Mouse (Mus musculus): Measurements from ENCODE around the gene Paqr7.

Paqr7 gene

DNA sequence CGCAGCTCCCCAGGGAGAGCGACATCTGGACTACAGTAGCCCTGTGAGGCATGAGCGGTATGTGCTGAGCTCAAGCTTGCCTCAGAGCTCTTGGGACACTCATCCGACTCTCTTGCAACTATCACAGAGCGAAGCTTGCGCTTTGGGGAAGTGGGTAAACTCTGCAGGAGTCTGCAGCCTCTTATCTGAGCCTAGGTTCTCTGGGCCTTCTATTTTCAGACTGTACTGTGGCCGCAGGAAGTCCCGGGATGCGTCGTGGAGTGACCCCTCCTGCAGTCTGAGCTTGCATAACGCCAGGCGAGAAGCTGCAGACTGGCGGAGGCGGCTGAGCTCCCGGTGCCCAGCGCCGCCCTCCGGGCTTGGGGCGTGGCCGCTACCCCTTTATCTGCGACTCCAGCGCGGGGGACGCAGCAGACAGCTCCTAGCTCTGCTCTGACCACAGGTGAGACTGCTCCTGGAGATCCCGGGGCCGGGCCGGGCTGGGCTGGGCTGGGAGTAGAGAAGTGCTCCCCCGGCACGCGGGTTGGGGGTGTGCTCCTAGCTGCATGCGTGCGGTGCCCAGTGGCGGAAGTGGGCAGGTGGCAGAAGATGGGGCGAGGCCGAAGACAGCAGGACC is at the start of gene Paqr7:
Paqr7 (plus strand) TSS at position 103 of the 616 bp plus-strand sequence.
- no peak for DNase-seq (ENCODE audit: low read depth, low spot score)

DNA sequence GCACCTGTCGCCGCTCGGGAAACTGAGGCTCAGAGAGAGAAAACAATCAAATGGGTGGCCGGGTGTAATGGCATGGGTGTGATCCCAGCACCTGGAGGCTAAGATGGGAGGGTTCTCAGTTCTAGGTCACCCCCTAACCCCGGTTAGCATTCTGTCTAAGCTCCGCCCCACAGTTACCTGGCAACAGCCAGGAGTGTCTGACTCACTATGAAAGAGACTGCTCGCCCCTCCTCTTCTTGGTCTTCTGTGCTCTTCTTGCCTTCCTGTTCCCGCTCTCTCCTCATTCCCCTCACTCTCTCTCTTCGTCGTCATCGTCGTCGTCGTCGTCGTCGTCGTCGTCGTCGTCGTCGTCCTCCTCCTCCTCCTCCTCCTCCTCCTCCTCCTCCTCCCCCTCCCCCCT is 48.5 kb upstream of the Paqr7 start:
- no peak for DNase-seq (ENCODE audit: low read depth, low spot score)

DNA sequence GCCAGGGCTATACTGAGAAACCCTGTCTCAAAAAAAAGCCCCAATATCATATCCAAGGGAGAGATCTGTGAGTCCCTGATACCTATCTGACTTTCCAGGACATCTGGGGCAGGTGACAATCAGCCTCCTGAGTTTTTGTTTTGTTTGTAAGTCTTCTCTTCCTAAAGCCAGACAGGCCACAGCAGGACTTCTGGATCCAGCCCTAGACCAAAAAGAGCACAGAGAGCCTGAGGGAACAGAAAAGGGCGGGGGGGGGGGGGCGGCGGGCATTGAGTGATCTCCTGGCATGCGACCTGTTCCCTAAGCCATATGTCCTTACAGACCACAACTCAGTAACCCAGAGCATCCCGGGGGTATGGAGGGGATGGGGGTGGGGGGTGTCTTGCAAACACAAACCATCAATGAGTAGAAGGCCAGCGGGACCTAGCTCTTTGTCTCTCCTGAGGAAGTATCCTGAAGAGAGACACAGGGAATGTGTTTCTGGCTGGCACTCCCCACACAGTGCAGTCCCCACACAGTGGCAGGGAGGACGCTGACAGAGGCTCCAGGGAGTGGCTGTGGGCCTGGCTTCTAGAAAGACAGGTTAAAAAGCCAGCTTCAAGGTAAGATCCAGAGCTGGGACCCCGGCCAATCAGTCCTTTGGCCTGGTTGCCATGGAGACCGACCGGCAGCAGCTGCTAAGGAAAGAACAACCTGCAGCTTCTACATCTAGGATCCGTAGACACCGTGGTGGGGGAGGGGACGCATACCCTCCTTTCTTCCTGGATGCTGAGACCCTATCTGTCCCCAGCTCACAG is 46.7 kb upstream of the Paqr7 start:
- no peak for DNase-seq (ENCODE audit: low read depth, low spot score)

DNA sequence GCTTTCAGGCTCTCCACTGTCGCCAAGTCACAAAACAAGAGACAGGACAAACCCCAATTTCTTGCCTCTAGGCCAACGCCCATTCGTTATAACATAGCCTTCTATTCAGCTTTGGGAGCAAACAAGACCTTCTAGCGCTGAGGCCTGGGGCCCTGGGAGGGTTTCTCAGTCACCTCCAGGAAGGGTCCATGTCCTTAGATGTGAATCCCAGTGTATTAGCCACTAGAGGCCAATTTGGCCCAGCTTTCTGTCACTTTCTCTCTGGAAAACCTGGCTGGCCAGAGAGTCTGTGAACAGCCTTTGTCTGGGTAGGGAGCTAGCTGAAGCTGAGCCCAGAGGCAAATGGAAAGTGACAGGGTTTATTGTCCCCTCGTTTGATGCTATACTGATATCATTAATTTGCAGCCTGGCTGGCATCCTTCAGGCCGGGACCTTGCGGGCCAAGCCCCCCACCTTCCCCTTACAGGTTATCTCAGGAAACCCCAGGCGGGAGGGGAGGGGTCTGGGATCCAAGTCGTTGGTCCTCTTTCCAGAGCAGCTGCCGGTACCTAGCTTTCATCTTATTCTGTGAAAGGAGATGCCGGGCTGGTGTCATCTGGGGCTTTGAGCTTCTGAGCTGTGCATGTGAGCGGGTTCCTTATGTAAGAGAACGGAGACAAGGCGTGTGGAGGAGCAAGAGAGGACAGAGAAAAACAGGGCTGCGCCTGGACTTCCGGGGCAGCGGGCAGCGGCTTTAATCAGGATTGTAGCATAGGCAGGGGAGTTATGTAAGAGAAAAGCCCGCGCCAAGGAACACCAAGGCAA is 45.9 kb upstream of the Paqr7 start:
- DNase-seq (ENCODE audit: low read depth, low spot score): no peak

DNA sequence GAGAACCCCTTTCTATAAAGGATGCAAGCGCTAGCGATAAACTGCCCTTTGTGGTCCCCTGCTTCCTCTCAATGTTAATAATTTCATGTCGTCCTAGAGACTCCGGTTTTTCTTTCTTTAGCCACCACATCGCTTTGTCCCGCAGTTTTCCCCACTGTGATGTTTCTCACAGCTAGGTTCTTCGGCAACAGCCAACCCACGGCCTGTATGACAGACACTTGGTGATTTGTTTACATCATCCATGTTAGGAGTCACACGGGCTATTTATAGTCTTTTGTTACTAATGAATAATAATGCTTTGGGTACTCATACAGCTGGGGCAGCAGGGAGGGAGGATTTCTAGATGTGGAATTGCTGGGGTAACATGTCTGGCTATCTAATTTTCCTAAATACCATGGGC is 45.0 kb upstream of the Paqr7 start:
- no peak for DNase-seq (ENCODE audit: low read depth, low spot score)

DNA sequence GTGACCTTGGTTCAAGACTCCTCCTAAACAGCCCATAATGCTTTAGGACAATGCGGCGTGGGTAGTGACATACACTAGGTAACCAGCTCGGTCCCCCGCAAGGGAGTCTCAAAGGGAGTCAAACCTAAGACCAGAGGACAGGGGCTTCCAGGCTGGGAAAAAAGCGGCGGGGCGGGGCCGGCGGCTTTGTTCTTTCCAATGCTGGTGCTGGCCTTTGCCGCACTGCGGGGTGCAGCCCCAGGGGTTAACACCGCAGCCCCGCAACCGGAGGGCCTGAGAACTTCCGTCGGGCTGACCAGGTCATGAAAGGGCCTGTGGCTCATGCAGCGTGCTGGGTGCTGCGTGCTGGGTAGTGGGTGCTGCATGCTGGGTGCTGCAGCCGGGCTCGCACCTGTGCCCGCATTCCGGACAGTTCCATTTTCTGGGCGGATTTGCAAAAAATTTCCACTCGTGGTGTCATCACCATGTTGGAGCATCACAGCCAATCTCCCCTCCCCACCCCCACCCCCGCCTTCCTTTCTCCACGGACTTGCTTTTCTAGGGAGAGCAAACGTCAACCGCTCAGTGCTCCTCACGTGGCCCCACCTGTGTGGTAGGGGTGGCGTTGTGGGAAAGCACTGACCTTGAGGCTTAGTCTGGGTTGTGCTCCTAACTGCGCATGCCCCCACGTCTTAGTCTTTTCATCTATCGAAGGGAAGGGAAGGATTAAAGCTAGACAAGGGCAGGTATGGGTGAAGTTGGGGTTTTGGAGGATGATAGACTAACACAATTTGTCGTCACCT is 42.7 kb upstream of the Paqr7 start:
- DNase-seq (ENCODE audit: low read depth, low spot score): no peak

DNA sequence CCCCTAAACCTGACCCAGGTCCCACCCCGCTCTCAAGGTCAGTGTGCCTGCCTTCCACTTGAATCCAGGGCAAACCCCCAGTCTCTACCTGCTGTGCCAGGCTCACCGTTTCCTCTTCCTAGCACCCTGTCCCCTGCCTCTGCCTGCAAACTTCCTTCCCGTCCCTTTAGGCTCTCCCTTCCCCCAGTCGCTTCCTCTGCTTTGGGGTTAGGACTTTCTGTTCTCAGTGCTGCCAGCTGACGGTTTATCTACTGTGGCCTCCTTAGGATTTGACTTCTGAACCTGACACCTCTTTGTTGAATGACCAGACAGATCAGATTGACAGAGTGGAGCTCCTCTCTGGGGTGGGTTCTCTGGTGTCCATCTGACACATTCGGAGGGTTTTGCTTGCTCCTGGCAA is 41.2 kb upstream of the Paqr7 start:
- DNase-seq (ENCODE audit: low read depth, low spot score): no peak

DNA sequence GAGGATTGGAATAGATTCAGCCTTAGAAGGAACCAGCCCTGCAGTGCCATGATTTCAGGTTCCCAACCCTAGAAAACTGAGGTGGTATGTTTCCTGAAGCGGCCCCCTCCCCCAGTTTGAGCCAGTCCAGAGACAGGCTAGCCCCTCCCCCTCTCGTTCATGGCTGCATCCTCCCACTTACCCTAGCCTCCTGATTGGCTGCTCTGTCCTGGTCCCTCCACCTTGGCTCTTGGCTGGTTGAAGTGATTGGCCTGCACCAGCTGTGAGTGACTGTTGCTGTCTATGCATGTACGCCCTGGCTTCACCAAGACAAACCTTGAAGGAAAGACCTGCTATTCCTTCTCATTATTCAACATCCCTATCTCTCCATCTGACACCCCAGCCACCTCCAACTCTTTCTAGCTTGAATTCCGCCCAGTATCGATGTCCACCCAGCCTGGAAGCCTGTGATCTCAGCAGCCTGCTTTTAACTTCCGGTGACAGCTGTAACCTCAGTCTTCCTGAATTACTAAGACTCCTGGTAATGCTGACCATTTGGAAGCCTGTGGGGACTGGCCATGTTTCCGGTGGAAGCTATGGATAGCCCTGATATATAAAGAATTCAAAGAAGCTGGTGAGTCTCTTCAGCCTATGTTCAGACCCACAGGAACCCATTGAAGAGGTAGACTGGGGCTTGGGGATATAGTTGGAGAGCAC is 39.2 kb upstream of the Paqr7 start:
- no peak for DNase-seq (ENCODE audit: low read depth, low spot score)

DNA sequence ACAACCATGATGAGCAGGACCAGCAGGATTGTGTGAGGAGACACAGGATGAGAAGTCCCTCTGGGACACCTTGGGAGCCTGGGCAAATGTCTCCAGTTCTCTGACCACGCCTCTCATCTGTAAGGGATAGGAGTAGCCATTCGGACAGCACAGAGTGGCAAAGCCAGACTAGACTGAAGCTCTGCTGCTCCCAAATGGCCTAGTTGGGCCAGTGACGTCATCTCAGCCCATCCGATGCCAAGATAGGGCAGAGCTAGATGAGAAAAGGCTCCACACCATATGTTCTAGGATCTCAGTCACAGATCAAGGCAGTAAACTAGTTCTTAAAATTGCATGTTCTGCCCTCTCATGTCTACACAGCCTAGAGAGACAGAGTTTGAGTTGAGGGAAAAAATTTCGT is 37.6 kb upstream of the Paqr7 start:
- no peak for DNase-seq (ENCODE audit: low read depth, low spot score)

DNA sequence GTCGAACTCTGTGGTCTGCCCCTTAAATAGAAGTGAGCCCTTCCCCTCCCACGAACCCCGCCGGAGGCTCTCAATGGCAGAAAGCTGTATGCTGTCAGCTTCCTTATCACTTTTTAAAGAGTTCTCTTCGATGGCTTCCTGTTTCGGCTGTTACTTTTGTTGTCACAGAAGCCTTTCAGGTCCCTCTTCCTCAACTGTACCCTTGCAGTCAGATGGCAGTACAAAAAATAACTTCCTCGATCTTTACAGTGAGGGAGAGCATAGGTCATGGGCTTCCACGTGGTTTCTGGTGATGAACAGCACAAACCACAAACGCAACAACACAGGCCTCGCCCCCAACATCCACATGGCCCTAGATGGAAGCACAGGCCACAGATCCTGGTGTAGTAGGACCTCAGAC is 36.2 kb upstream of the Paqr7 start:
- DNase-seq (ENCODE audit: low read depth, low spot score): no peak

DNA sequence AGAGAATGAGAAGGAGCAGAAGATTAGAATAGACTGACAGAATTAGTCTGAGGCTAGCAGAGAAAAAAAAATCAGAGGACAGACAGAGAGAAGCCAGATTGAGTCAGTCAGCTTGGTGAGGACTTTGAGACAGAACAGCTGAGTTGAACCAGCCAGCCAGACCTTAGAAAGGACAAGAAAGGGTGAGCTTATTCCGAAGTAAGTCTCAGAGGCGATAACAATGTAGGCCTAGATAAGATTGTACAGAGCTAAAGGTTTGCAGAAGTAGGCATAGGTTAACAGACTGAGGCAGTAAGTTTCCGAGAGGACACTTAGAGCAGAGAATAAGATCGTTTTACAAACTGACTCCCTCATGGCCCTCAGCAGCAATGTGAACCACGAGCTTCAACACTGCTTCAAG is 35.2 kb upstream of the Paqr7 start:
- no peak for DNase-seq (ENCODE audit: low read depth, low spot score)

DNA sequence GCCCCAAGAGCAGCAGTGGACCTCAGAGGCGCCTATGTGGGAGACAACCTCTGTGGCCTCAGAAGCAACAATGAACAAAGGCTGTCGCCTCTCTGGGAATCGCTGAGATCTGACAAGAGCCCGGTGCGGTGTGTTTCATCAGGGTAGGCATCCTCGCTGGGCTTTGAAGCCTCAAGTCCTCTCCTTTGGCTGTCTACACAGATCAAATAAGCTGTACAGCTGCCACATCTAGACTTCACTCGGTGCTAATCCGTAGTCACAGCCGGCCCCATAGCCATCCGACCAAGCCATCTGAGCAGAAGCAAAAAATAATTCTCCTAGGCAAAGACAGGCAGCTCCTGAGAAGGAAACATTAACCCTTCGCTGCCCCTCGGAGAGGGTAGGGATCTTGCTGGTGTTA is 30.7 kb upstream of the Paqr7 start:
- DNase-seq (ENCODE audit: low read depth, low spot score): no peak

DNA sequence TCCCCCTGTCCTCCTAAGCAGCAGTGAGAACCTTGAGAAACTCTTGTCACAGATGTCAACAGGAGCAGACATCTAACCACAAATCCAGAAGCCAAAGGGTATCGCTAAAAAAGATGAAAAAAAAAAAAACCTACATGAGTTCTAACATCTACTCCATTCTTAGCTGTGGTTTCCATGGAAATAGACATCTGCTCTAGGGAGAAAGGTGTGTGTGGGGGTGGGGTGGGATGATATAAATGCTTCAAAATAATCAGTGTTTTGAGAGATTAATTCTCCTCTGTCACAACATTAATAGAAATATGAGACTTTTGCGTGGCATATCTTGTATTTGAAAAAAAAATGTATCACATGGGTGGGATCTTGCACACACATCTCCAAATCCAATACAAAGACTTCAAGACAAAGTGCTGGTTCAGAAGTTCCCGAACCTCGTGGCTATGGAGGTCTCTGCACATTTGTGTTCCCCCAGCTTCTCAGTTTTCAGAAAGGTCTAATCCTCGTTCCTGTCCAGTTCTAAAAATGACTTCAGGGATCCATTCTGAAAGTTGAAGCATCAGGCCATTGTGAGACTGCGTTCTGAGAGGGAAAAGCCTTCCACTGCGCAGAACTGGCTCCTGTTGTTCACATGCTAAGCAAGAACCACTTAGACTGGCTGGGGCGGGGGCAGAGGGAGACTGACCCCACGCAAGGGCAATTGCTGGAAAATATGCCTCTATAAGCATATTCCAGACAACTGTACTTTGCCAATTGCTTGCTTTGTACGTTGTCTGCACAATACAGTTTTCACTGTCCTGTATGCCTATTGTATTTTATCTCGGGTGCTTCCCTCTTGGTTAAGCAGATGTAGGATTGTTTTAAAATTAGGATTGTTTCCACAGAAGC is 29.9 kb upstream of the Paqr7 start:
- DNase-seq (ENCODE audit: low read depth, low spot score): no peak

DNA sequence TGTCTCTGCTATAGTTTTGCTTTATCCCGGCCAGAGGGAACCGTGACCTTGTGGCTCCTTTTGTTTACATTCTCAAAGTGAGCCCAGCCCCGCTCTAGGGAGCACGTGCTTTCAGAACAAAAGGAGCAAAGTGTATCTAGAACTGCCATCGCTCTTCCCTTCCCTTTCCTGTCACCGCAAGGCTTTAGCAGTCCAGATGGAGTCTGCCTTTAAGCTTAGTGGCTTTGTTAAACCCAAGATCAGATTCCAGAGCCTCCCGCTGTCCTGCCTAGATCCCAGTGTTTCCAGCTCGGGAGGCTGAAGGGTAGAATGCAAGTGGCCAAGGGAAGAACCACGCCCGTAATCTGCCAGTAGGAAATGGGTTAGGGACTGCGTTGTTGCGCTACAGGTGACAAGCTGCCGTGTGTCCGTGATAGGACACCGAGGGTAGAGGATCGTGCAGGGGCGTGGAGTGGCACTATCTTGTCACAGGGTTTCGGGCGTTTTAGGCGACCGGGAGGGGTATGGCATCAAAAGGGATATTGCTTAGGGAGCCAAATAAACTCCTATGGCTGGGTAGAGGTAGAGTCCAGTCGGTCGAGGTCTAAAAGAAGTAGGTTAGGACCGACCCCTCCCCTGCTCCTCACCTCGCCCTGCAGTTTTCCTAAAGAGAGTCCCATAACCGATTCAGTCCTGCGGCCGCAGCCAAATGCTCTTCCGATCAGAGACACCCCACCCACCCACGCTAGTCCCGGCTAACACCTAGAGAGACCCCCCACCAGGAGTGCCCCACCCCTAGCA is 28.9 kb upstream of the Paqr7 start:
- no peak for DNase-seq (ENCODE audit: low read depth, low spot score)

DNA sequence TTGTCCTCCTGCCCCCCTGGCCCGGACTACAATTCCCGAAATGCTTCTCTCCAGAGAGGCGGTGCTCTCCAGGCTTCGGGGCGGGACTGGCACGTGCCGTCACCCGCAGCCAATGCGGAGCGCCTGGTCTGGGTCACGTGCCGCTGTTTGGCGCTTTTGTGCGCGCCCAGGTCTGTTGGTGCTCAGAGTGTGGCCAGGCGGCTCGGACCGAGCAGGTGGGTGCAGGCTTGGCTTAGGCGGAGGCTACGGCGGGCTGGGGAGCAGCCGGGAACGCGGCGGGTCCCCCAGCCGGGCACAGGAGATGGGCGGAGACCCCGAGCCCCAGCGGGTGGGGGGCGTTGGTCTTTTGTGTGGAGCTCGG is 28.3 kb upstream of the Paqr7 start, which contains the start of gene Stmn1:
Stmn1 (plus strand) TSS at position 106 of the 361 bp plus-strand sequence.
- DNase-seq (ENCODE audit: low read depth, low spot score): peak; percentile 75

DNA sequence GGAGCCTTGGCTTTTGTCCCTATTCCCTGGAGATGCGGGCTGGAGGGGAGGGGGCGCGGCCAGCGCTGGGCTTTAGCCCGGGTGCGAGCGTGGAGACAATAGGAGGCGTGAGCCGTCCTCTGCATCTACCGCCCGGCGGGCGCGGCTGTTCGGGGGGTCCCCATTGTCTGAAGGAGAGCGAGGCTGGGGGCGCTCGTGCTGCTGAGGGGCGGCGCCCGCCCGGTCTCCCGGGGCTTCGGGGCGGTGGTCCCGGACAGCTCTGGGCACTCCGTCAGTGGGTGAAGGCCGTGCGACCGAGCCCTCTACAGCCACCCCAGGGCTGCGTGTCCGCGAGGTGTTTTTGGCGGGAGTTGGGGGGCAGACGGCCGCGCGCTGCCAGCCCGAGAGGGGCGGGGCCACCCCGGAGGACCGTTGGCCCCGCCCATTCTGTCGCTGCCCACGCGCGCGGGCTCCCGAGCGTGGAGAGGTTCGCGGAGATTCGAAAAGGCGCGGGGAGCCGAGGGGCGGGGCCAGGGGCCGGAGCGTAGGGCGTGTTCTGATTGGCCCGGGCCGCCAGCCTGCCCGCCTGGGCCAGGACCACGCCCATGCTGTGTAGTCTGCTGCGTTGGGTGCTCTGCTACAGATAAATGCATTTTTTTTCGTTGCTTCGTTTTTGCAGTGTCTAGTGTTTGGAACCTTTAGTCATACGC is 27.8 kb upstream of the Paqr7 start:
- DNase-seq (ENCODE audit: low read depth, low spot score): peak; percentile 65

DNA sequence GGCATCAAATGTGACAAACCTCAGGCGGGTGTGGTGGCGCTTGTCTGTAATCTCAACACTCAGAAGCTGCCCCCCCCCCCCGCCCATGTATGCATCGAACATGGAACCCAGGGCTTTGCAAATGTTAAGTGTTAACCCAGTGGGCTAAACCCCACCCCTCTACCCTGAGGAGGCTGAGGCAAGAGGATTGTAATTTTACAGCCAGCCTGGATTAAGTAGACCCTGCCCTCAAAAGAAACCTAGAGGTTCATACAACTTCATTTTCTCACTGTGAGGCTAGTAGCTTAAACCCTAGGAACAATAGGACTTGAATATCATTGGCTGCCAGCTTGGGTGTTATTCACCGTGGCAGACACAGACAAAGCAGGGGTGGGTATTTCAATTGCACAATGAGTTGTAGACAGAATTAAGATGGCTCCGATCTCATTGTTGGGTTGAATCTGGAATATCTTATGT is 27.1 kb upstream of the Paqr7 start:
- no peak for DNase-seq (ENCODE audit: low read depth, low spot score)

DNA sequence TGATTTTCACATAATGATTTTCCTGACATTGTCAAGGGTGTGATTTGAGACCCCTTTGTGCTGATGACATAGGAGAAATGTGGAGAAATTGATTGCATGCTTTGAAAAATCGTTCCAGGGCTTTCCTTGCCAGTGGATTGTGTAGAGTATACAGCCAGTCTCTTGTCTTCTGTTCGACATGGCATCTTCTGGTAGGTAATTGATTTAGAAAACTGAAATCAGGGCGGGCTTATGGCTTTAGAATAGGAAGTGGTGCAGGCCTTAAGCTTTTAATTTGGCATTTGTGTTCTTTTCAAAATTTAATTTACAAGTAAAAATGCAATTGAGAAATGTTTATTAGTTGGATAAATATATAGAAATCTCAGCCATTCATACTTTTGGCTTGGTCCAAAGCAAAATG is 26.5 kb upstream of the Paqr7 start:
- no peak for DNase-seq (ENCODE audit: low read depth, low spot score)

DNA sequence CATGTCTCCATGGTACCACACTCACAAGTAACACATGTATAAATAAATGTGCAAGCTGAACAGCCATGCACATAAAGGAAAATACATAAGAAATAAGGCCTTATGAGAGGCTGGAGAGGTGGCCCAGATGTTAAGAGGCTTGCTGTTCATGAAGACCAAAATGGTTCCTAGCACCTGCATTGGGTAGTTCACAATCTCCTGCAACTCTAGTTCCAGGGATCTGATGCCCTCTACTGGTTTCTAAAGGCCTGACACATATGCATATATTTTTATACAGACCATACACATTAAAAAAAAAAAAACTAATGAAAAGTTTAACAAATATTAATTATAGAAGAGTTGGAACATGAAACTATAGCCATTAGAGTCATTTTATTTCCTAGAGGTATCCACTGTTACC is 25.0 kb upstream of the Paqr7 start:
- DNase-seq (ENCODE audit: low read depth, low spot score): no peak
